Mouse (Mus musculus) cerebellum, adult 18-20 months (tissue): ENCODE measurements around the gene Stx5a.

Experiments
- DNase-seq, 2 experiments: peaks; one replicate each; pipeline ENCODE4 v3.0.0; 2021

Gene Stx5a

DNA sequence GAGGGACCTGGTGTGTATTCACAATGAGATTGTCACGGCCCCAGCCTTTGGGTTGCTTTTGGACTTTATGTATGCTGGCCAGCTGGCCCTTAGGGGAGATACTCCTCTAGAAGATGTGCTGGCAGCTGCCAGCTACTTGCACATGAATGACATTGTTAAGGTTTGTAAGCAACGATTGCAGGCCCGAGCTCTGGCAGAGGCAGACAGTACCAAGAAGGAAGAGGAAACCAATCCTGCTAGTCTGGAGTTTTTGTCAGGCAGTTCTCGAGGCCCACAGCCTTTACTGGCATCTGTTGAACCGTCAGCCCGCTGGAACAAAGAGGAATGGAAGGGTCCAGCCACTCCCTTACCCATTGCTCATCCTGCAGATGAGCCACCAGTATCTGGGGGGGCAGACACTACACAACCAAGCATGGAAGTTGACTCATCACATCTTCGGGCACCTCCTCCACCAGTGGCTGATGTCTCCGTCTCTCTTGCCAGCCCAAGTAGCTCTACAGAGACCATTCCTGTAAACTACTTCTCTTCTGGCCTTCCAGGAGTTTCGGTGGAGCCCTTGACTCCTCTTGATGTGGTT is 62.1 kb downstream of the Stx5a start:
- no peak for DNase-seq

DNA sequence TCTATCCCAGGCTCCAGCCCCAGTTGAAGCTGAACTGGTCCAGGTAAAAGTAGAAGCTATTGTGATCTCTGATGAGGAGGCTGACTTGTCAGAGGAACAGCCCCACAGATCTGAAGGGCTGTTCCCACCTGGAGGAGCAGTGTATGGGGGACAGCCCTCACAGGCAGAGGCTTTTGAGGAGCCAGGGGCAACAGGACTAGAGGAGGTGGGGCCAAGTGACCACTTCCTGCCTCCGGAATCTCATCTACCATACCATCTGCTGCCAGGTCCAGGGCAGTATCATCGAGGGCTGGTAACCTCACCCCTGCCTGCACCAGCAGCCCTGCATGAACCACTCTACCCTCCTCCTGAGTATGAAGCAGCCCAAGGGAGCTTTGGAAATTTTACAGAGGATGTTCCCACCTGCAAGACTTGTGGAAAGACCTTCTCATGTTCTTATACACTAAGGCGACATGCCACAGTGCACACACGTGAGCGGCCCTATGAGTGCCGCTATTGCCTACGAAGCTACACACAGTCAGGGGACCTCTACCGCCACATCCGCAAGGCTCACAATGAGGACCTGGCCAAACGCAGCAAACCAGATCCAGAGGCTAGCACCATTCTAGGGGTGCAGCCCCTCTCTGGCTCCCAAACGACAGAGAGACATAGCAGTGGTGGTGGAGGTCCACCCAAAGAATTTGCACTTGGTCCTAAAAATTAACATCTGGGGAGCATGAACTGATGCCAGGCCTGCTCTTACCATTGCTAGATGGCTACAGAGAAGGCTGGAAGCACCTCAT is 62.9 kb downstream of the Stx5a start:
- DNase-seq = no peak
